Mouse (Mus musculus) liver, adult (tissue): Measurements from ENCODE around the gene Sgip1.

Source experiments
- GATA4 ChIP-seq: IDR thresholded peaks from 2 replicates; pipeline ENCODE4 v1.6.1; 2014; ENCODE audit warnings: mild to moderate bottlenecking, low read length; ENCODE audit not compliant: insufficient replicate concordance

The Sgip1 gene

DNA sequence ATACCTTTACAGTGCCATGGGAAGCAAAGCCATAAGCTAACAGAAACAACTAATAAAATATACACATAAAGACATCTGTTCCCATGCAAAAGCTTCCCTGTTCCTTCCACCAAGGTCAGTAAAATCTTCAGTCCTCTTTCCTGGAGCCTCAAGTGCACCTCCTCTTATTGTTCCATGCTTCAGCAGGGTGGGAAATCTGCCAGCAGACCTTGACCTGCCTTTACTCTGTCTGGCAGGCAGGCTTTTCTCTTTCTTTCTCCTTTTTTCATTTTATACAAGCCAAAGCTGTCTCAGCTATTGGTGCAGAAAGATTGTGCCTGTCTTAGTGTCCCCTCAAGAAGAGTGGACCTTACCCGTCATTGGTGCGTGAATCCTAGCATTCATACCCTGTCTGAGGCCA is 154.8 kb downstream of the Sgip1 start:
- TF ChIP-seq GATA4 = no peak

DNA sequence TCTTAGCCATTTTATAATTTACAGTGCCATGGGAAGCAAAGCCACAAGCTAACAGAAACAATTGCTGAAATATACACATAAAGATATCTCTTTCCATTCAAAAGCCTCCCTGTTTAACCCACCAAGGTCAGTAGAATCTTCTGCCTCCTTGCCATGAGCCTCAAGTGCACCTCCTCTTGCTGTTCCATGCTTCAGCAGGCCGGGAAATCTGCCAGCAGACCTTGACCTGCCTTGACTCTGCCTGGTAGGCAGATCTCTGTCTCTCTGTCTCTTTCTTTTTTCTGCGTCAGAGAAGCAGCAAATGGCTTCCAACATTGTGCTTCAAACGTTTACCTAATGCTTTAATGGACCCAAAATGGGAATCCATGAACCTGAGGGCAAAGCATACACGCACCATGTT is 157.9 kb downstream of the Sgip1 start:
- TF ChIP-seq GATA4 = no peak

DNA sequence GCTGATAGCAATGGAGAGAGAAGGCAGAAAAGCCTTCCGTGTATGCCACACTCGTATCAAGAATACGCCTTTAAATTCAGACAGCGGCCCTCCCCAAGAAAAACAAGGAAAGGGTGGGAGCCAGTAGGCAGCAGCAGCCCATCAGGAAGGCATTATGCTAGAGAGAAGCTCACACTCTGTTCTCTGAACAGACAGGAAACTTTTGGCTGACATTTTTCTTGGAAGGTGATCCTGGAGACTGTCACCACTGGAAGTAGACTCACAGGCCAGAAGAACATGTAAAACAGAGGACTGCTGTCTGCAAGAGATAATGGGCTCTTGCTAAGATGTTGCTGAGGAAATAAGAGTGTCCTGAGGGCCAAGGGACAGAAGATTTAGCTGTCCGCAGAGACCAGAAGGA is 158.6 kb downstream of the Sgip1 start:
- no peak for TF ChIP-seq GATA4

DNA sequence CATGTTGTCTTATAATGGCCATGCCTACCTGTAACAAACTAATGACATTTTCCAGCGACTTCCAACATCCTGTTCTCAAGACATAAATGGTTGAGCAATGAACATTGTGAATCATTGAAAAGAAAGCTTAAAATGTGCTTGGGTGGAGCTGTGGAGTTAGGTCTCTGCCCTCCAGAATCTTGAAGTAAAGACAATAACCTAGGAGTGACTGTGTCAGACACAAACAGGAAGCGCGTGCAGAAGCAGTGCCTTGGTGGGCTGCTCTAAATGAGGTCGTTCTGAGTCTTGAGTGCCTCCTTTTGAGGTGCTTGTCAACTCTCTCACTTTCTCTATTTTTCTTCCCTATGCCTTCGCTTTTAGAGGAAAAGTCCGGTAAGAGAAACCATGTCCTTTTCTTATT is 159.1 kb downstream of the Sgip1 start:
- no peak for TF ChIP-seq GATA4

DNA sequence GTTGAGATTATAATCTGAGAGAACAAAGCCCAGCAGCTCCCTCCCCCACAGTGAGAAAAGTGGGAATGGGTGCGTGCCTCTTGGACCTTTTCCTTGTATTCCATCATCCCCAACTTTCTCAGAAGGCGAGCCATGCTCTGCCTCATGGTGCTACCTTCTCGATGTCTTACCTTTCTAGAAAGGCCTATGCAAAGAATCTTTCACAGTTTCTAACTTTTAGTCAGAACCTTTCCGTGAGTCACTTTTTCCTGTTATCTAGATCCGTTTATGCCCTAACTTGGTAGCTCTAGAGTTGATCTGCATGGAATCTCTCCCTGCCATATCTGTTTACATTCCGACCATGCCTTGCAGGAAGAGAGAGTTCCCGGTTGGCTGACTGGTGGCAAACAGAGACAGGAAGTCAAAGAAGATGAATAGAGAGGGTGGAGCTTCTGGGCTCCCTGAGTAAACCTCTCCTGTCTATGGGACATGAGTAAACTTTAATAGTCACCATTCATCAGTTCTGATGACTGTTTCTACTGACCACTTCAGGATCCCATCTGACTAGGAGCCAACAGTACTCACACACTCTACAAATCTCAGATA is 166.8 kb downstream of the Sgip1 start:
- TF ChIP-seq GATA4 = no peak

DNA sequence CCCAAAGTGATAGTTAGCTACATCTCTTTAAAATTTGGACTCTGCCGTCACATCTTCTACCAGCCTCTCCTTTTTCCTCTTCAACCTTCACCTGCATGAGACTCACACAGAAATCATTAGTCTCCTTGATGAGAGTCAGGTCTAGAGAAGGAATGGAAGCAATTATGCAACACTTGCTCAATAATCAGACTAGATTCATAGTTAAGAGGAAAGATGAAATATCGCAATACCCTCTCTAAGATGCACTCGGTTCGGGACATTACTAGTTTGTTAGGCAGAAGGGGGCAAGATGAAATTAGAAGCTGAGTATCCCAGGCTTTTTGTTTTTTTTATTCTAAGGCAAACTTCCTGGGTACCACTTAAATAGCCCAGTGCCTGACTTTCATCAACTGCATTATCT is 169.1 kb downstream of the Sgip1 start:
- no peak for TF ChIP-seq GATA4

DNA sequence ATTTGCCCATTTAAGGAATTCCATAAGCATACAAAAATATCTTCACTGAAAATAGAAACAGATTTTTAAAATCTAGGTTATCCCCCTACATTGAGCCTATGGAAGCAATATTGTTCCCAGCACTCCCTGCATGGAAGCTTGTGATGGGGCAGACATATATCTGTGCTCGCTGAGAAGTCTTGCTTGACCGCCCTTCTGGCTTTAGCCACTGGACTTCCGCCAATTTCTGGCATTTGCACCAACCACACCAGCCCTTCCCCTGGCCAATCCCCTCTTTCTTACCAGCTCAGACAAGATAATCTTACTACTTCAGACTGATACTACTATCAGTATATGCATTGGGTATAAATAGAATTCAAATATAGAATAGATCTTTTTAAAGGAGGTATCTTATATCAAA is 172.1 kb downstream of the Sgip1 start:
- no peak for TF ChIP-seq GATA4

DNA sequence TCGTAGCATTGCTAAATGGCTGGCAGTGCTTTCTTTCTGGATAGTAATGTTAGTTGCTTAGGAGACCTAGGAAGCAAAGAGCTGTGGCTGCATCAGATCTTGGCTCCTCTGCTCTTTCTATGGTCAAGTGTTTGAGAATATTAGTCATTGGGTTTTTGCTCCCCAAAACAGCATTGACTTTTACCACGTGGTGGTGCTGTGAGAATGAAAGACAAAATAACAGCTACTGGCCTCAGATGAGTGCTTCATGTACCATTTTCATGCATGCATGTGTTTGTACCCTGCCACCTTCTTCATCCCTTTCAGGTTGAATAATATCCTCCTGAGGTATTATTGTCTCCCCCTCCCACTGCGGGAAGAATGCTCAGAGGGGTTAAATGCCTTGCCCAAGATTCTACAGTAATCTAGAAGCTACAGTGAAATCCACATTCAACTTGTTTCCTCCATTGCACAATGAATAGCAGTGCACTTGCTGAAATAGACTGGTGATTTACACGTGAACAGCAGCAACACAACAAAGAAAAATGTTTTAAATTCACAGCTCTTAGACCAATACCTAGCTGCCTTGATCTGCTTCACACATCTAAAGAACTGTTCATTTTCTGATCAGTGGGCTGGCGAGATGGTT is 172.7 kb downstream of the Sgip1 start:
- no peak for TF ChIP-seq GATA4

DNA sequence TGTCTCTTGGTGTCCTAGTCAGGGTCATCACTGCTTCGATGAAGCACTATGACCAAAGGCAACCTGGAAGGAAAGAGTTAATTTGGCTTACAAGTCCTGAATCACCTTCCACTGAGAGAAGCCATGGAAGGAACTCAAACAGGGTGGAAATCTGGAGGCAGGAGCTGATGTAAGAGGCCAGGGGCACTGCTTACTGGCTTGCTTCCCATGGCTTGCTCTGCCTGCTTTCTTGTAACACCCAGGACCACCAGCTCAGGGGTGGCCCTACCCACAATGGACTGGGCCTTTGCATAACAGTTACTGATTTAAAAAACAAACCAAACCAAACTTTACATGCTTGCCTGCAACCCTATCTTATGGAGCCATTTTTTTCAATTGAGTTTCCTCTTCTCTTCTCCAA is 177.1 kb downstream of the Sgip1 start:
- TF ChIP-seq GATA4 = no peak

DNA sequence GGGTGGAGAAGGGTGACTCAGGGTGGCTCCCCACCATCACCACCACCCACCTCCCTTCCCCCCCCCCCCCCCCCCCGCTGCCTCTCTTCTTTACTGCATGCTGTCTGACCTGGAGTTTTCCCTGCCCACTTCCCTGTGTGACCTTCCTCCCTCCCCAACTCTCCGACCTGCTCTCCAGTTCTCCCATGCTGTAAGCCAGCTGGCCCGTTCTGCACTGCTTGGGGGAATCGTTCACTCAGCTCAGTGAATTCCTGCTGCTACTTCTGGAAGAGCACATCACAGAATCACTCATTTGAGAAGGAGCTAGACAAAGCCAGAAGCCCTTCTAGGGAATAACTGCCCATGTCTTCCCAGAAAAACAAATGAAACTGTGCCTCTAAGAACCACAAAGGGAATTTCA is 188.4 kb downstream of the Sgip1 start:
- no peak for TF ChIP-seq GATA4

DNA sequence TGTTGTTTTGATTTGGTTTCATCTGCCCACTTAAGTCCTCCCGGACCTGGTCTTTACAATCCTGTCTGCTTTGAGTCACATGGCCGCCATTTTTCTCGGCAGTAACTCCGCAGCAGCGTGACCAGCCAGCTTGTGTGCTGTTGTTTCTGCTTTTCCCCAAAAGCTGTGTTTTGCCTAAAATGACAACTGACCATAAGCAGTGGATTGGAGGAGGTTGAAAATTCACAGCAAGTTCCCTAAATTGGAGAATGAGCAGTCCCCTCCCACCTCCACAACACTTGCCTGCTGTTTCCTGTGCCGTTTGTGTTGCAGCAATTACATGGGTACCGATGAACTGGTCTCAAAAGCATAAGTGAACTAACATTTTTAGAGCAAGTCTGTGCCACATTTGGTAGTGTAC is 189.6 kb downstream of the Sgip1 start:
- TF ChIP-seq GATA4 = no peak

DNA sequence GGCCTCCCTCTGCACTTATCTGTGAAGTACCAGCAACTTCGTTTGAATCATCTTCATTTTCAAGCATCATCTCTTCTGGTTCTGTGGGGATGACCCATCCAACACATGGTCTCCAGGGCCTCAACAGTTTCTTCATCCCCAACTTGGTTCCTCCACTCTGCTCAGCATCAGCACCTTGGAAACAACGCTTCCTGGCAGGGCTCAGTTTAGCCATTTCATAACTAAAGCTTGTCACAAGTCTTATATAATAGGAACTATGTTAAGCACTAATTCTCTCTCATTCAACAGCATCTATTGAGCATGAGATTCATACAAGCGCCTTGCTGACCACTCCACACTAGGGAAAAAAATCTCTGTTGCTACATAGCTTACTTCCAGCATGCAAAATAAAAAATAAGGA is 199.2 kb downstream of the Sgip1 start:
- no peak for TF ChIP-seq GATA4

DNA sequence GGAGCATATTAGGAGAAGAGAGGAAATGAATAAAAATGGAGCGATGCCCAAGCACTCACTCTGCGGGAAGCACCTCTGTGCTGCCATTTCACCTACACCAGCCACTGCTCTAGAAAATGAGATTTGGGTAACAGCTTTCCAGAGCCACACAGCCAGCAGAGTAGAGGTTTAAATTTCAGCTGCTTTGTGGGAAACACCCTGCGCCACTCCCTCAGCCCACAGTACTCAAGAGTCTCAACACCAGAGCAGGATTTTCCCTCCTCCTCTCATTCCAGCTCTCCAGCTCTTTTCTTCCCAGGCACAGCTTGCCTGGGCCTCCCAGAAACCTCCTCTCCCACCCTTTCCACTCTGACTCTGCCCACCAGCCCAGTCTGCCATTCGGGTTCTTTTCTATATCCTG is 199.6 kb downstream of the Sgip1 start:
- TF ChIP-seq GATA4 = no peak

DNA sequence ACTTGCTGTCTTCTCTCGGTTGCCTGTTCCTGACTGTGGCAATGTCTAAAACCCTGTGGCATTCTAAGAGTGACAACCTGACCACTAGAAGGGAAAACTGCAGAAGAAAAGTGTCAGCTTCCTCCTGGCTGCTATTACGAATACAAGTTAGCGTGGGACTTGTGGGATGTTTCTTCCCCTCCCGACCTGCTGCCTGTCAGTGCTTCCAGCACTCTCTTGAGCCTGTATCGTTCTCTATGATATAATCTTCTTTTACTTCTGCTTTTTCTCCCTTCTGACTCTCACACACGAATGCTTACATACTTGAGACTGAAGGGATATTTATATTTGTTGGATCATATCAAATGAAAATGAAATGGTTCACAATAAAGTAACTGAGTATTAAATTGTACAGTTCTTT is 203.2 kb downstream of the Sgip1 start:
- TF ChIP-seq GATA4 = no peak

DNA sequence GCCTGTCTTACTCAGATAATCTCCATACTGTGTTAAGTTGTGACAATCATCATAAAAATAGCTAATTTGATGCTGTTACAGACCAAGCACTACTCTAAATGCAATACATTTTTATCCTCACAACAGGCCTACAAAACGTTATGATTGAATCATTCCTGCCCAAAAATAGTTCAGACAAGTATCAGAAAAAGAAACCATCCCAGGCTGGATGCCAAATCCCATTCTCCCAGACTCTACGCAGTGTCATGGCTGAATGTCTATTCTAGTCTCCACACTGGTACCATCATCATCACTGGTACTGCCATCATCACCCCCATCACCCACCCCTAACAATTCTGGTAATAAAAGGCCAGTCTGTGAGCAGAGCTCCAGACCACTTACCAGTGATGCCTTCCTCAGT is 211.4 kb downstream of the Sgip1 start:
- TF ChIP-seq GATA4 = no peak

DNA sequence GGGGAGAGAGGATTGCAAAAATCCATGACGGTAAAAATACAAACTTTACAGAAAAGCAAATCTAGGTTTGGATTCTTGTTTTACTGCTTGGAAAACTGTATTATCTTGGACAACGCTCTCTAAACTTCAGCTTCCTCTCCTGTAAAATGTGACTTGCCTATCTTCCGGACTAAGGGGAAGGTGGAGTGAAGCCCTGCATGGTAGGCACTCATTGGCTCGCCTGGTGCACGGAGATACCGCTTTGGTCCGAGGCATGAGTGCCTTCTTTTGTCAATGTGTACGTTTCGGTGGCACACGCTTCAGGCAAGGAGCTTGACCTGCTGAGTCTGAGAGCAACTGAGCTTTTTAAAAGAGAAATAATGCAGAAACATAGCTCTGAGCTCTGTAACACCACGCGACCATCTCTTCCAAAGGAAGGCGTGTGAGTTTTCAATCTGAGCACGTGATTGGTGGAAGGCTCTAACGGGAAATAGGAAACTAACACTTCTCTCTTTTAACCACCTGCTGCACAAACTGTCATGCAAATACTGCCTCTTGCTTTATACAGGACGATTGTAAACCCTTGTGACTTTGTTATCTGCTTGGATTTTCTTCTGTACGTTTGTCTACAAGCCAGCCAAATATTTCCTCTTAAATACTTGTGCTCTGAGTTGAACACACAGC is 214.3 kb downstream of the Sgip1 start:
- TF ChIP-seq GATA4 = no peak

DNA sequence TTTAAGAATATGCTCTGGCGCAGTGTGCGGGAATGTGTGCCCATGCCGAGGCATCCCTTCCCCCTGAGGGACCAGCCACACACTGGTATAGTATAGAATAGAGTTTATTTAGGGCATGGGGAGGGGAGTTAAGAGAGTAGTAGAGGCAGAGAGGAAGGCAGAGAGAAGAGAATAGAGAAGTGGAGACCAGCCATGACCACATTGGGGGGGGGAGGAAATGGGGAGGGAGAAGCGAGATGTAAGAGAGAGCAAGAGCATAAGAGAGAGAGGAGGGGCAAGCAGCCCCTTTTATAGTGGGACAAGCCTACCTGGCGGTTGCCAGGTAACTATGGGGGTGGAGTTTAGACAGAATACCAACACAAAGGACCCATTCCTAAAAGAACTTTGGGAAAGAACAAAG is 218.3 kb downstream of the Sgip1 start:
- no peak for TF ChIP-seq GATA4
